Mouse (Mus musculus) monocyte, adult 2 months (primary cell): Measurements from ENCODE around the gene Med4.
A peak's percentile ranks its signal among the peaks of the same experiment; 100 is the strongest.
"Not testable (repeated sequence)": the region's sequence is repeated elsewhere in the genome, so short reads cannot be mapped to it uniquely, and the experiment has no call there.

Experiments used
- DNase-seq, 2 experiments: peaks; one replicate each; pipeline ENCODE4 v3.0.0; 2022; ENCODE audit warnings: low spot score in 2 of 2, low read depth in 1 of 2

The Med4 gene

DNA sequence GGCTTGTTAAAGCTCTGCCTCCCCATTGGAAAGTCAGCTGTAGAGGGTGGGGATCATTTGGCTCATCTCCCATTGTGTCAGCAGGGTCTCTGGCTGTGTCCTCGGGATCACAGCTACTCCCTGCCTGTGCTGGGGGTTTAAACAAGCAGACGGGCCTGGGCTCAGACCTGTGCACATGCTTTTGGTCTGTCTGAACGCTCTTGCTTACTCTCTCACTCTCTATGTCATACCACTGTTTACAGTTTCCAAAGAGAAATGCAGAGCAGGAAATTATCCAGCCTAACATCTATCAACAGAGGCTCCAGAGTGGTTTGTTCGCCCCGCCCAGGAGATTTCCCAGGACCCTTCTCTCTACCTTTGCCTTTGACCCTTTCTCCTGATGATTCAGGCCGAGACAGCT, 8.1 kb upstream of the Med4 start:
- no peak for DNase-seq

DNA sequence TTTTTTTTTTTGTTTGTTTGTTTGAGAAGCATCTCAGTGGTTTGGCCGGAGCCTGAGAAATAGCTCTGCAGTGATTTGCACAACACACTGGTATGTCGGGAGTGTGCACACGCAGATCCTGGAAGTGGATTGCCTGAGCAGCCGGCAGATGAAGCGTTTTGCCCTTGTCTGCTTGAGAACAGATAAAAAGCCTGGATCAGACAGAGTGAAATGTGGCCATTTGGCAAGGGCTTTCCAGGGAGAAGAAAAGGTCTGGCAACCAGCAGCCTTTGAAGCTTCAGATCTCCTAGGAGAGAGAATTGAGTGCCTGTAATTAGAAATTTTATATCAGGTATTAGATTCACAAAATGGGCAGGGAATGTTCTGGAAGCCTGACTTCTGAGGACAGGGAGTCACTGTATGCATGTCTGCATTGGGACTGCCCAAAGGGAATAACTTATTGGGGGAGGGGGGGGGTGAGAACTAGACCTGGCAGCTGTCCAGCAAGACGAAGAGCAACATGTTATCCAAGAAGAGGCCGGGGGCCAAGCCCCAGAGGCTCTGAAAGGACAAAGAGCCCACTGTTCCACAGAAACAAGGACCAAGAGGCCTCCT, 7.1 kb upstream of the Med4 start:
- no peak for DNase-seq

DNA sequence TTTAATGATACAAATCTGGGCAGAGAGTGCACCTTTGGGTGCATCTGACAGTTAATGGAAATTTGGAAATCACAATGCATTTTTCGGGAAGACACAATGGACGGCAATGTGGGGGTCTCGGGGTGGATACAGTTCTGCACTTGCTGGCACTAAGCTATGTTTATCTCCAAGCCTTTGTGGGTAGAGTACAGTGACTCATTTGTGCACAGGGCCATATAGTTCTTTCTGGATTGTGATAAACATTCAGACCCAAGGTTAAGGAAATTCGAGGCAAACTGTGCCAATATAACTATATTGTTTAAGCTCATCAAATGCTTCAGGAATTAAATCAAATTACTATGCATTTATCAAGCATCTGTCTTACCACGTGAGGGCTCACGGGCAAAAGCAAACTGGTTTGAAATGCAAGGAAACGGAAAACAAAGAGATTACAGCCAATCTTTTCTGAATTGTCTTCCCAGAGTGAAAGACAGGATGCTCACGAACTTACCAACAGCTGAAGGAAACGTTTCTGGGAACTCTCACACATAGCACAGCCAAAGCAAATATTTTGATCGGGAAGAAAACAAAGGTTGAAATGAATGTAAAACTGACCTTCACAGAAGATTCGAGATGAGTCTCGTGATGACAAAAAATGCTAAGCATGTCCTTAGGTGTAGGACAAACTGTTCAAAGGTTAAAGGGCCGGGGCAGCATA, 6.4 kb upstream of the Med4 start:
- DNase-seq, result no peak

DNA sequence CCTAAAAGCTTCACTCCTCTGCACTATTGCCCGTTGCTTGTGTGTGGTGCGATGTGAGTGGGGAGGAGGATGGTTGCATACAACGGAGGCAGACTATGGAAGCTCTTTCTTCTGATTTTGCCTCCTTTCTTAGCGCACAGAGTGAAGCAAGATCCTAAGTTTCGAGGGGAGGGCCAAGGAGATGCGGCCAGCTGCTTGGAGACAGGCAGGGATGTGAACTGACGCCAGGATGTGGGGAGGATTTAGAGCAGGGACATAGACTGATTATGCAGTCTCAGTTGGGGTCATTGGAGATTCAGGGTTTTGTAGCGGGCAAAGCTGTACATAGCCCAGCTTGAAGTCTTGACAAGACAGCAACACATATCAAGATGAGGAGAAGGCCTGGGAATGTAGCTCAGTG, 3.5 kb upstream of the Med4 start:
- no peak for DNase-seq

DNA sequence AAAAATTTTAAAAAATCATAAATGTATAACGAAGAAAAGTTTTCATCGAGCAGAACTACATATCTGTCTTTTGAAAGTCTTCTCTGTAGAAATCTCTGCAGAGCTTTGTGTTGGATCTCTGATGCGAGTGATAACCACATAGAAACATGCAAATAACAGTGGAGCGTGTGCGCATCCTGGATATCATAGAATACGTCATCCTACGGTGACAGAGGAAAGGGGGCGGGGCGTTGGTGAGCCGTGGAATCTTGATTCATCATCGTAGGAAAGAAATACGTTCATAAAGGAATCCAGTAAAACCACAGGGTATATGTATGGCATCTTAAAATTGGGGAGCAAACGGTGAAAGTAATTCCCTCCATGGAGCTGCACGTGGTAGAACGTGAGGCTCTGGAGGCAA, 2.6 kb upstream of the Med4 start:
- DNase-seq, result no peak

DNA sequence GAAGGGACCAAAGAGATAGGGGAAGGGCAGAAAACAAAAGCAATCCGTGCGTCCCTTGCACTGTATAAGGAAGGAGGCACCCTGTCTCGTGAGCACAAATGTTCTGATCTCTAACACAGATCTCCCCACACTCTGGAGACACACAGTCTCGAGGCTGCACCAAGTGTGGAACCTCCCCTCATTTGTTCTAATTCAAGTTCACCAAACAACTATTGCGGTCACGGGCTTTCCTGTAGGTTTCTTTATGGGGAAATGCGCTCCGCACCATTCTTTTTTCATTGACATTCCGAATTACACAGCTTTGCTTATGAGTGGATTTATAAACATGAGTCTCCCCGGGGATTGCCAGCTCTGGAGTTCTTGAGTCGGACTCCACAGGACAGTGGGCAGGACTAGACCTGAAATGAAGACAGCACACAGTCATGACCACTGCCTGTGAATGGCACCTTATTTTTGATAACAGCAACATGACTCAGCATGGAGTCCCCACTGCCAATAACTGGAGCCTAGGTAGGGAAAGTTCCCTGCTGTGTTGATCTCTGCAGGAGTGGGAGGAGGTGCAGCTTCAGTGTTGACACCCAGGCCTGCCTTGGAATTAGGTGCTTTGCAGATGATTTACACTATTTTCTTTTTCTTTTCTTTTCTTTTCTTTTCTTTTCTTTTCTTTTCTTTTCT, 2.0 kb upstream of the Med4 start:
- no peak for DNase-seq

DNA sequence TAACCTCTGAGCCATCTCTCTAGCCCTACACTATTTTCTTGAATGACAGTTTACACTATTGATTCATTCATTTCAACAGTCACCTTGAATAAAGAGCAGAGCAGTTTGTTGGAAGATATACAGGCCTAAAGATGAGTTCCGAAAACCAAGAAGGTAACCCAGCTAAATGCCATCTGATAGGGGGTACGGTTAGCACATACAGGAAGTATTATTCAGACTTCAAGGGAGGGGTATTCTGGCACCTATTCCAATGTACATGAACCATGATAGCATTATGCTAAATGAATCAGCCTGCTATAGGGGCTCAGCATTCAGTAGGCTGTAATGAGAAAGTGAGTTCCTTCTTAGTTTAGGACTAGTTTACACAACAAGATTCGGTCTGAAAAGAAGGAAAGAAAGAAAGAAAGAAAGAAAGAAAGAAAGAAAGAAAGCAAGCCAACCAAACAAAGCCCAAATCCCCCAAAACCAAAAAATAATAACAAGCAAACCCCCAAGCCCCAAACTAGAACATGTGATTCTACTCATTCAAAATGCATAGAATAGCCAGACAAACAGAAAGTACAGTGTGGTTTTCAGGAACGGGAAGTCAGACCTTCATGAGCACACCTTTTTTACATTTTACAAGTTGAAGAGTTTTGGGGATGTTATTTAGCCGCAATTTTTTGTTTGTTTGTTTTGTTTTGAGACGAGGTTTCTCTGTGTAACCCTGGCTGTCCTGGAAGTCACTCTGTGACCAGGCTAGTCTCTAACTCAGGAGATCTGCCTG, 1.0 kb upstream of the Med4 start:
- DNase-seq, result no peak

DNA sequence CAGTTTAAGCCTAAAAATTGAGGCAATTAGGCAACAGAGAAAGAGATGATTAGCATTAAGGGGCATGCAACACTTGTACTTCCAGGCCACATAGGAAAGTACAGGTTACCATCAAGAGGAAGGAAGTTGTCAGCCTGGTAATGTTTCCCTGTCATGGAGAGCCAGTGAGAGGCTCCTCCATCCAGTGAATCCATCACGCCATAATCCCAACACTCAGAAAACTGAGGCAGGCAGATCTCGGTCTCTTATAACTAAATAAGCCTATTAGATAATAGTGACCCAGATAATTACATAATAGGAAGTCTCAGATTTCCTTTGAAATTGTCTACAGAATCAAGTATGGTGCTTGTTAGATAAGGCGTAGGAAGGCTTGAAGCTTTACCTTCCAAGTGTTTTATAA, 14.3 kb downstream of the Med4 start:
- DNase-seq, result no peak

DNA sequence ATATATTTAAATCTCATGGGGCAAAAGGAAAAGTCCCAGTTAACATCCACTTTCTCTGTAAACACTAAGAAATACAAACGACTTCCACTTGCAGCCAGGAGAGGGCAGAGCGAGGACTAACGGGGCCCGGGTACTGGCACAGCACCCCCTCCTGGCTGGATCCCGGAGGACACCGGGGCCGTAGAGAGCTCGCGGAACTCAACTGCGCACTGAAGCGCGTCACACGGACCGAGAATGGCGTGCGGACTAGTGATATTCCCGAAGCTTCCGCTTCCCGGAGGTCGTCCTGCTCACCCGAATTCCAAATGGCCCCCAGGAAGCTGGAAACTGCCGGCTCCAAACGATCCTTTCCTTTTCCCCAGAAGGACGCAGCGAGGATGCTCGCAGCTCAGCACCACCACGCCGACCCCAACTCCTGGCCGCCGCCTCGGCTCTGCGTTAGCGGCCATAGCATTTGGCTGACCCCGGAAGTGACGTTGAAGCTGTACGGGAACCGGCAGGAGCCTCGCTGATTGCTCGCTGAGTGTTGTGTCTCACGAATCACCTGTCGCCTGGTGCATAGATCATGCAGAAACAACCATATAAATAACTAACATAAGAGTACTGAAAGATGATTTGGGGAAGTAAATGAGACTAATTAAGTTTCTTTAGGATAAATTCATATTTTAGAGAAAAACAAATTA, 15.1 kb downstream of the Med4 start, which contains the start of gene Sucla2:
Gene Sucla2 (plus strand): TSS at position 554 of the 683 bp plus-strand sequence.
- DNase-seq, result peak; percentile 80 to 92

DNA sequence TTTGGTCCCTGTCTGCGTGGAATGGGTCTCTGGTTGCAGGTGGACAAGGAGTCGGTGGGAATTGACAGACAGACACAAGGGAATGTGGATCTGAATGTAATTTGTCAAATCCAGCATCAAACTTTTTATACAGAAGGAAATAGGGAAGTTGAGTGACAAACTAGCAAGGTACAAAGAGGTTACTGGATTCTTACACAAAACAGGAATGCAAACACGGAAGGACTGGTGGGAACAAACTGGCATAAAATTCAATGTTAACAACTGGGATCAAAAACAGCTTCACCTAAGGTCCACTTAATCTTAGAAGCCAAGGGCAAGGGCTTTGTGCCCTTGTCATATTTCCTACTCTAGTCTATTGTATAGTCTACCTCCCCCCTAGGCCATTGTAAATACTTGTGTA, 18.8 kb downstream of the Med4 start:
- not testable (repeated sequence) for DNase-seq

DNA sequence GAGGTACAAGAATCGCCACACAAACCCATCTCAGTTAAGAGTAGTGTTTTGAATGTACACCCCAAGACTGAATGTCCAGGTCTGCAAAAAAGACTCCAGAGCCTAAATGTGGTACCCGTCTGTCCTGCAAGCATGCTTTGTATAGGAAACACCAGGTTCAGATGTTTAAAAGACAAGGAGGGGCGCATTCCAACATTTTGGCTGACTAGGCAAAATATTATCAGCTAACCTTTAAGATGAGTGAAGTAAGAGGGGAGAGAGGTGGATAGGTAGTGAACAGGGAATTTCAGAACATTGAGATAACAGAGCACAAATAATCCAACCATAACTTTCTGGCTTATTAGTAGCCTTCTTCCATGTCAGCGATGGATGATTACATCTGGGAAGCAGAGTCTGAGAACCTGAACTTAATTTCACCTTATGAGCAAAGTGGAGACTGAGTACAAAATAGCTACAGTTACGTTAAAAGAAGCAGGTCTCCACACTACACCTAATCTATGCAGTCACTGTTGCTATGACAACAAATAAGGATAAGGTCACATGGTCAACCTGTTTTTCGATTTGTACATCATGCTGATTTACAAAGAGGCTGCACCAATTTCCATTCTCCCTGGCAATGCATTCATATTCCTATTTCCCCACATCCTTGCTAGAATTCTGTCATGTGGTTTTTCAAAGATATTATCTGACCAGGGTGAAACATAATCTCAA, 24.1 kb downstream of the Med4 start:
- no peak for DNase-seq

DNA sequence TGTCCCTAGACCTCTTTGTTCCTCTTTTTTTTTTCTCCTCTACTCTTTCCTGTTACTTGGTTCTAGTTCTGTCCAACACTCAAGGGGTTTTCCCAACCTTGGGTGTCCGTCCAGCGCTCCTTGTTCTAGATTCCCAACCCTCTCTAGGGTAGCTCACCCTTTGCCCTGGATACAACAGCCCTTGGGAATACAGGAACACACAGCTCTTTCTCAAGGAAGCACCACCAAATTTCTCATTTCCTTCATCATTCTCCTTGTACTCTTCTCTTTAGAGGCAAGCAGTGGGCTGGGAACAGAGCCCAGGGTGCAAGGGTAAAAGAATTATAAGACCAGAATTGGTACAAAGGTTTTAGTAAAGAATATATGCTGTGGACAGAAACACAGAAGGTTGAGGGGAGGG, 25.8 kb downstream of the Med4 start:
- DNase-seq, result no peak

DNA sequence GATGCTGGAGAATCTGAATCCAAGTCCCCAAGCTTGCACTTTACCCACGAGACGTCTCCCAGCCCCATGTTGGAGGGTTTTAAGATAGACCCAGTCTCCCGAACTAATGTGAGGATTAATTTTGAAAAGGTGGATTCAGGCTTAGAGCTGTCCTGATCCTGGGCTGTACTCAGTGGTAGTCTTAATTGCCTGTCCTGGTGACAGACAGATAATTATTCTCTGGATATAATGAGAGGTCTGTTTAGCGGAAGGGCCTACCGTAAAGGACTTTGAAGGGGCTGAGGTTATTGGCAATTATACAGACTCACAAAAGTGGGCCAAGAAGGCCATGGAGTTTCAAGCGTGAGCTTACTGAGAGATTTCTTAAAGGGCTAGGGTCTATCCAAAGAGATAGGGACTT, 34.0 kb downstream of the Med4 start:
- no peak for DNase-seq

DNA sequence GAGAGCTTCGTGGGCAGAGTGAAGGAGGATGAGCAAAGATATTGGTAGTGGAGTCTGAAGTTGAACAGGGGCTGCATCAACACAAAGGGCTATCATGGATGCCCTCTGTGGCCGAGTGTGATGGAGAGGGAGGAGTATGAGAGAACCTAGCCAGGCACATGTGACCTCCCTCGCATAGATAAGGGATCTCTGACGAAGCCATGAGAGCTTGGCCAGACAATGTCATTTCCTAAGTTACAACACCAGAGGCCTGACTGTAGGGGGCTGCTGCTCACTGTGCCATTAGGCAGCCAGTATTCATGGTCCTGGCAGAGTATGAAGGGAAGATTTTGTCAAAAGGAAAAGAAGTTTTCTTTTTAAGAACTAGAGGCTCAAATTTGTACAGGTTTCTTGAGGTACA, 37.2 kb downstream of the Med4 start:
- no peak for DNase-seq

DNA sequence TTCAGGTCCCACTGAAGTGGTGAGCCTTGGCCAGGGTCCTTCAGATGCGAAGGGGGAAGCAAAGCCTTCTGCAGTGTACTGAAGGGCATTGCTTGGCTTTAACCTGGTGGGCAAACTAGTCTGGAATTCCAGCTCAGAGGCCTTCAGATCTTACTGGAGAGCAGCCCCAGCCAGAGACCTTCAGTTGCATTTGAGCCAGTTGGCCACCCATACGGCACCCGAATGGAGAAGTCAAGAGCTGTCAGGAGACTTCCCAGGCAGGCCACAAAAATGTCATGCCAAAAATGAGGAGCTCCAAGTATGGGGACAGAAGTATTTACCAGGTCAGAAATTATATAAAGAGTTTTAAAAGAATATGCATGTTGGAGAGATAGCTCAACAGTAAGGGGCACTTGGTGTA, 38.2 kb downstream of the Med4 start, which contains the start of gene Nudt15:
Gene Nudt15 (minus strand): TSS at position 192 of the 400 bp plus-strand sequence.
- DNase-seq, result no peak

DNA sequence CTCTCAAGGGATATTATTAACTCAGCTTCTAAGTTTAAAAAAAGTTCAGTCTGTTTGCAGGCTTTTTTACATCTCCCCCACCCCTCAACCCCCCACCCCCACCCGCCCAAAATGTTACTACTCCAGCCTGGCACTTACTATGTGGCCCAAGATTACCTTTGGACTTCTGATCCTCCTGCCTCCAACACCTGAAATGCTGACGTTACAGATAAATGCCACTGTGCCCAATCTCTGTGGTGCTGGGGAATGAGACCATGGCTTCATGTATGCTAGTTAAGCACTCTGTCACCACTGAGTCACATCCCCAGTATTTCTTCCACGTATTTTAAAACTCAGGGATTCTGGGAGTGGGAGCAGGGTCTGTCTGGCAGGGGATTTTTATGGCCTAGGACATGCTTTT, 40.5 kb downstream of the Med4 start:
- no peak for DNase-seq

DNA sequence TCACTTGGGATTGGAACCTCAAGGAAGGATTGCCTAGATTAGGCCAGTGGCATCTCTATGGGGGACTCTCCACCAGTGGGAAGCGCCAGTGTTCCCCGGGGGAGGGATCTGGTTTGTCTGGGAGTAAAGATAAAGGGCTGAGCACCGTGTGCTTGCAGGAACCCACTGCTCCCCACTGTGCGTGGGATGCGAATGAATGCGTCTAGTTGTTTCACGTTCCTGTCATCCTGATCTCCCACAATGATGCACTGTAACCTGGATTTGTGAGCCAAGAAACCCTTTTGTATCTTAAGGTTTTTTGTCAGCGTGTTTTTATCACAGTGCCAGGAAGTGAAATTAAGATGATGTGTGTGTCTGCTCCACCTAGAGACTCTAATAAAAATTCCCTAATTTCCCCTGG, 40.9 kb downstream of the Med4 start:
- no peak for DNase-seq

DNA sequence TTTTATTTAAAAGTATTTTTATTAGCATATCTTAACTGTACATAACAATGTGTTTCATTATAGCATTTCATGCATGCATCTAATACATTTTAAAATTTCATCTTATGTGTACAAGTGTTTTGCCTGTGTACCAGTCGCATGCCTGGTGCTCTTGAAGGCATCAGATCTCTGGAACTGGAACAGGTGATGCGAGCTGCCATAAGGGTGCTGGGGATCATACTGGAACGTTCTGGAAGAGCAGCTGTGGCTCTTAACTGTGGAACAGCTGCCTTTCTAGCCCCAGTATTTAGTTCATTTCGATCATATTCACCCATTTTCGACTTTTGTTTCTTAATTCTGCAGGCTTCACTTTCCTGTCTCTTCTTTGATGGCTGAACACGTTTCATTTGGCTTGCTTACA, 41.3 kb downstream of the Med4 start:
- DNase-seq, result no peak

DNA sequence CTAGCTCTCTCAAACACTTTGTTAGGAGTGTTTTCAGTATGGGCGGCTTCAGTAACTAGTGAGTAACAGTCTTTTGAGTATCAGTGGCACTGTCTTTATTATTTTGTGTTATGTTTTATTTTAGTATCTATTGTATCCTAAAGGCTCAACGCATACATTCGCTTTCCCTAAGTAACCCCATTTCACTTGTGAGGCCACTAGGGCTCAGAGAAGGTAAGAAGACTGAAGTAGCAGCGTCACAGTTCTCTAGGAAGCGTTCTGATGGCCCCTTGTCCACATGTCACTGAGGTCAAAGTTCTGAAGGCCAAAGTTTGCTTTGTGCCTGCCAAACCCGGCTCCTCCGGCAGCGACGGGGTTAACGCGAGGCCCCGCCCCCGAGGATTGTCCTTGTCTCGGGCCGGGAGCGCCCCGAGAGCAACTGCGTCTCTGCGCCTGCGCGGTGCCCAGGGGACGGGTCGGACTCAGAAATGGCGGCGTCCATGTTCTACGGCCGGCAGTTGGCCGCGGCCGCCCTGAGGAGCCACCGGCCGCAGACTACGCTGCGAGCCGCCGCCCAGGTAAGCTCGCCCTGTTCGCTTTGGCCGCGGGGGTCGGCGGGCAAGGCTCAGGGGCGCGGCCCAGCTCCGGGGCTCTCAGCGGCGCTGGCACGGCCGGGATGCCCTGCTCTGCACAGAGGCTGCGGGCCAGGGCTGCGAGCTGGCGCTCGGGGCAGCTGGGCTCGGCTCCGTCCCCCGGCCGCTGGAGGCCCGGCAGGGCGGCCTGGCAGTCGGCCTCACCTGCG, 42.7 kb downstream of the Med4 start:
- DNase-seq, result peak; percentile 84 to 91
